Mouse (Mus musculus): ENCODE measurements around the gene Igsf21.
A peak's percentile ranks its signal among the peaks of the same experiment; 100 is the strongest.

Igsf21 gene

DNA sequence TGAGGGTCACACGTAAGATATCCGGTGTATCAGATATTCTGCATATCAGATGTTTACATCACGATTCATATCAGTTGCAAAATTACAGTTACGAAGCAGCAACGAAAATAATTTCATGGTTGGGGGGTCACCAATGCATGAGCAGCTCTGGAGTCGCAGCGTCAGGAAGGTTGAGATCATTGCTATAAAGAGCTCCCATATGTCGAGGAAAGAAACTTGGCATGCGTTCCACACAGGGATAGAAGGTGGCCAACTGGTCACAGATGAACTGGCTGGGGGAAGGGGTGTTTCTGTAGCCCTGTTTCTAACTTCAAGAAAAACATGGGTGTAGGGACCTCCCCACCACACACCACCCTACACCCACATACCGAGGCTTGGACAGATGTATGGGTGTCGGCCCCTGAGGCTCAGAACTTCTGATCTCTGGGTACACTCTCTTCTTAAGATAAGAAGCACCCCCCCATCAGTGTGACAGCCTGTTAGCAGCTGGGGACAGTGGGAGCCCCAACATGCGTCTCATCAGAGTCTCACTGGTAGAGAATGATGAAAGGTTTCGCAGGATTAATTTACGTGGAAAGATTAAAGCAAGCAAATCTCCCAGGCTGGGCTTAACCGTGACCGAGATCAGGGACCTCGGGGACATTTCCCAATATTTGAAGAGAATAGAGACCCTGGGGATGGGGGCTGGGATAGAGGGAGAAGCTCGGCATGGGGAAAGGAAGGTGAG lies 54.1 kb downstream of the Igsf21 start:
- DNase-seq: no peak

DNA sequence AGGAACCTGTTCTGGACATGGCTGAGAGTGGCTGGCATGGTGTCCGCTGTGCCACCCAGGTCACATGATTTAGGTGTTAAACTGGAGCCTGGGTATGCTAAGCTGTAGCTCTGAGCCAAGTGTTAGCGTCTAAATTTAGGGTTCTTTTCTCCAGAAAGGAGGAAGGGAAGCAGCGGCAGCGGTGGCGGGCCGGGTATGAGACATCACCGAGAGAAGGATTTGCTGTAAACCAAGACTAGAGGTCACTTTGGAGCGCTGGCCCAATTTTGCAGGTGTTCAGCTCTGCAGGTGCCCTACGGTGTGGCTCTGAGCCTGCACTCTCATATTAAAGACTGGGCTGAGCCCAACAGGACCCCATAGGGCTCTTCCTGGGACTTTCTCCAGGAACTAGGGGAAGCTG lies 57.0 kb downstream of the Igsf21 start:
- DNase-seq: no peak

DNA sequence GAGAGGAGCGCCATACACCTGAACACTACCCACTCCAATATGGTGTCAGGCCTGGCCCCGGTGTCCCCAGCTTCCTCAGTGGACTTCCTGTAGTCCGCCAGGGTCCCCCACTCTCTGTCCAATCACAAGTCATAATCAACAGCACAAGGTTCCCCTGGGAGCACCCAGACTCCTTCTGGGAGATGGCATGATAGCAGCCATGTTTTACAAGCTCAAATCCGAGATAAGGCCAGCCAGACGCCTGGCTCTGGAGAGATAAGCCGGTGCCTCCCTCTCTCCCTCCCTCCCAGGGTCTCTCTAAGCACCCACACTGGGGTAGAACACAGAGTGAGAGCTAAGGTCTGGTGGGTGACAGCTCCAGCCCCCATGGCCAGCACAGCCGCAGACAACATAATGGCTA lies 58.0 kb downstream of the Igsf21 start:
- DNase-seq: no peak

DNA sequence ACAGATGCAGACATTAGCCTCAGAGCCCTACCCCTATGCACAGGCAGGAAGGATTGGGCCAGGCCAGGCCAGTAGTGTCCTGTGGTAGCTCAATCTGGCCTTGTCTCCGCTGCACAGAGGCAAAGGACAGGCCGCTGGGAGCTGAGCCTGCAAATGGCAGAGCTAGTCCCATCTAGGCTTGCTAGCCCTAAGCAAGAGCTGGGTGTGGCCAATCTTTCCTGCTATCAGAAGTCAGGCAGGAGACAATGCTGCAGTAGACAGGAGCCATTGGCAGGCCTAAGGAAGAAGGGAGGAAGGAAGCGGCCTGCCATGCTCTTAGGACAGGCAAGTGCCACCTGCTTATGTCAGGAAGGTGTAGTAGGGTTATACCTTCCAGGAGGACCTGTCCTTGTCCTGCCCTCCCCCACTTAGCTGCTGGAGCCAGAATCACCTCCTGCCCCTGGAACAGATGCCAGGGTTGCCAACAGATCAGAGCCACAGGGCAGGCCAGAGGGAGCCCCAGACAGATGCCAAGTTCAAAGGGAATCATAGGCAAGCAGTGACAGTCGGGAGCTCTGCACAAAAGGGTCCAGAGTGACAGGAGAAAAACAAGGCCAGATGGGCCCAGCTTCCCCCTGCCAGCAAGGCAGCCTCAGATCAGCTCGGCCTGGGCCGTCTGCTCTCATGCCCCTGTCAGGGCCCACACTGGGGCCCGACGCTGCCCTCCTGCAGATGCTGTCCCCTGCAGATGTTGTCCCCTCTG lies 59.0 kb downstream of the Igsf21 start:
- DNase-seq: no peak

DNA sequence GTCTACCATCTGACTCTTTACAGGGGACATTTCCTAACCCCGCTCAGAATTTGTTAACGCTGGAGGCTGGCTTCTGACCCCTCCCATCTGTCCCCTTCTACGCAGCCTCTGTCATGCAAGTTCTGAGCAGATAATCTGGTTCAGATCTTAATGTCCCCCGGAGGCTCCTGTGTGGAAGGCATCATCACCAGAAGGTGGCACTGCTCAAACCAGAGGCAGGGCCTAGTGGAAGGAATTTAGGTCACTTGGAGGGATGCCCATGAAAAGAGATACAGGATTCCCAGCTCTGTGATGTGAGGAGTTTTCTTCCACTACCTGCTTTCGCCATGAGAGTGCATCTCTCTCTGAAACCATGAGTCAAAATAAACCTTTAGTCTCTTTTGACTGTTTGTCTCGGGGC lies 67.0 kb downstream of the Igsf21 start:
- no peak for DNase-seq

DNA sequence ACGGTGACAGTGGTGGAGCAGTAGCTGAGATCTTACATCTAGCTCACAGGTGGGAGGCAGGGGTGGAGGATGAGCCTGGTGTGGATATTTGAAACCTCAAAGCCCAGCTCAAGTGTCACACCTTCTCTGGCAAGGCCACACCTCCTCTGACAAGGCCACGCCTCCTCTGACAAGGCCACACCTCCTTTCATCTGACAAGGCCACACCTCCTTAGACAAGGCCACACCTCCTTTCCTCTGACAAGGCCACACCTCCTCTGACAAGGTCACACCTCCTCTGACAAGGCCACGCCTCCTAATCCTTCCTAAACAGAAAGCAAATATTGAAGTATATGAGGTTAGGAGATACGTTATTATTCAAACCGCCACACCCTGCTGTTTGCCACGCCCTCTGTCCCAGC lies 69.5 kb downstream of the Igsf21 start:
- no peak for DNase-seq

DNA sequence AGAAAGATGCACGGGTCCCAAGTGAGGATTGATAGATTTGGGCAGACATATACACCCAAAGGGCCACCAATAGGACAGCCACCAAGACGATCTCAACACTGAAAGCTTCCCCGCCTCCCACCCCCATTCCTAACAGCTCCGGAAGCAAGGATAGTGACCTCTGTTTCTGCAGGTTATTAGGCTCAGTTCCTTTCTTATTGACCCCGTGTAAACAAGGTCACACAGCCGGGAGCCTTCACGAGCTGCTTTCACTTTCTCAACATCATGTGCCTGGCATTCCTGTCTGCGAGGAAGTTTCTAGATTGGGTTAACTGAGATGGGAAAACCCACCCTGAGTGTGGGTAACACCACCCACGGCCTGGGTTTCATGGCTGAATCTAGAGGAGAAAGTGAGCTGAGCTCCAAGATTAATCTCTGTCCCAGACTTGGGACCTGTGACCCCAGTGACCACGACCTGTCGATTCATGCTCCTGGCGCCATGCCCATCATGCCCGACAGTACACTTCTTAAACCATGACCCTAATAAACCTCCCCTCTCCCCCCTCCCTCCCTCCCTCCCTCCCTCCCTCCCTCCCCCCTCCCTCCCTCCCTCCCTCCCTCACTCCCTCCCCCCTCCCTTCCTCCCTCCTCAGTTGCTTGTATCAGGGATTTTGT lies 72.7 kb downstream of the Igsf21 start:
- DNase-seq: peak; percentile 4

DNA sequence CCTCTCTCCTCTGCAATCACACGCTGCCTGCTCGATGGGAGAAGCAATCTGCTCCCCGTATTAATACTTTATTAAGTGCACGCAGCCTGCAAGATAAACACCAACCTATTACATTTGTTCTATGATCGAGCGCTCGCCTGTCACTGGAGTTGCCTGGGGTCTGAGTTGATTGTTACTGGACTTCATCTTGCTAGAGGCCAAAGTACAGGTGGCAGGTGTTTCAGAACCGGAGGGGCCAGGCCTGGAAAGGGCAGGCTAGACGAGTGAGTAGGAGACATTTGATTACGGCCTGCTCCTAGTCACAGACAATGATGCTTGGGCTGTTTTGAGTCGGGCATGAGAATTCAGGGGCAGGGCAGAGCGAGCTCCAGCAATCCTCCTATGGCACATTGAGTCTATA lies 73.5 kb downstream of the Igsf21 start:
- no peak for DNase-seq

DNA sequence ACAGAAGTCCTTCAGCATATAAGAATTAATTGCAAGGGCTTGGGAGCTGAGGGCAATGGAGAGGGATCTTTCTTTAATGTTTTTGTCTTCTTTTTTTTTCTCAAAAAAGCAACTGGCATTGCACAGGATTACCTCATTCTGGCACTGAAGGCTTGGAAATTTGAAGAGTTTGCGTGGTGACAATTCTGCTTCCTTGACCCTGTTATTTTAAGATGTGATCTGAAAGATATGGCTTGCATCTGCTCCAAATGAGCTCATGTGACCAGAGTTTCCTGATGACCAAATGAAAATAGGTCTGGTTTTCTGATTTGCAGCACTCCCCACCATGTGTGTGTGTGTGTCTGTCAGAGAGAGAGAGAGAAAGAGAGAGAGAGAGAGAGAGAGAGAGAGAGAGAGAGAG lies 74.7 kb downstream of the Igsf21 start:
- no peak for DNase-seq

DNA sequence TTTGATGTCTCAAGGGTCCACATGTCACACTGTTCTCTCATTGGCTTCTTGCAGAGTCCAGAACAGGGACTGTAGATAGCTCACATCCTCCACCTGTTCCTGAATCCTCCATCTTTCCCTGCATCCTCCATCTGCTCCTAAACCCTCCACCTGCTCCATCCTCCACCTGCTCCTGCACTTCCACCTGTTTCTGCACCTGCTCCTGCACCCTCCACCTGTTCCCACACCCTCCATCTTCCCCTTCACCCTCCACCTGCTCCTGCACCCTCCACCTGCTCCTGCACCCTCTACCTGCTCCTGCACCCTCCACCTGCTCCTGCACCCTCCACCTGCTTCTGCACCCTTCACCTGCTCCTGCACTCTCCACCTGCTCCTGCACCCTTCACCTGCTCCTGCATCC lies 75.4 kb downstream of the Igsf21 start:
- no peak for DNase-seq

DNA sequence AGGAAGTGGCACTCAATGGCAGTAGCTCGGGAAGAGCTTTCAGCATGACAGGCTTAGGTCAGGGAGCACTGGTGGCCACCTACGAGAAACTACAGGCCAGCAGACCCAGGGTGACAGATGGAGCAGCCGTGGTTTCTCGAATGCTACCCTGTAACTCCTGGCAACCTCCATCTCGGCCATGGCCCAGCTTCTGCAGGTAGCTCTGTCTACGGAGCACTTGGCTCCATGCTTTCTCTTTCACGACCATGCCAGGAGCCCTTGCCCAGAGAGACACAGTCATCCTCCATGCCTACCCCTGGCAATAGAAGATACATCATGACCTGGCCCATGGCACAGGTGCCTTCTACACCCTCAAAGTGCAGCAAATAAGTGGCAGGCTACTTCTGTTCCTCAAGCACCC lies 80.7 kb downstream of the Igsf21 start:
- no peak for DNase-seq

DNA sequence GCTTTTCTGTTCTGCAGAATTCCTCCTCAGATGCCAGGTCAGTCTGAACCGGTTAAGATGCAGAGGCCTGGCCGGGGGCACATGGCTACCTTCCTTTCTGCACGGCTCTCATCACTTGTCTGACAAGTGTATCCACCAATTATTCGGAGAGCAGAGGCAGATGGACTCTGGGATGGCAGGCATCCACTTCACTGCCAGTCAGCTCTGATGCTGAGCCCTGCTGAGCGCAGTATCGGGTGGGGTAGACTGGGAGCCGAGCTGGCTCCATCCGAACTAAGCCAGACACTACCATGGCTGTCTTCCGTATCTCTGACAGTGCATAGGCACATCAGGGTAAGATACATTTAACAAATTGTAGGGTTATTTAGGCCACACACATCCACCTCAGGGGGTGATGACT lies 81.9 kb downstream of the Igsf21 start:
- DNase-seq: no peak

DNA sequence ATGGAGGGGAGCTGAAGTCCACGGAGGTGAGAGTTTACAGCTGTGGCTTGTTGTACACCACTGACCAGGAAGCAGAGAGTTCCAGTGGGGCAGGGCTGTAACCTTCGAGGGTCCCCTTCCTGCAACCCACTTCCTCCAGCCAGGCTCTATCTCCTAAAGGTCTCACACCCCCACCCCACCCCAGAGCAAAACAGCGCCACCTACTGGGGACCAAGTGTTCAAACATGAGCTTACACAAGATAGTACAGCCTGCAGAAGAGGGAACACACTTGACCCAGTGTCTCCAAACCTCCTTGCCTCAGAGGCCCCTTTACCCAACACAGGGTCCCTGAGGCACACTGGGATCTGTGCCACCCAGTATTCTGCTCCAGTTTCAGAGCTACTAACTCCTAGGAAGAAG lies 87.0 kb downstream of the Igsf21 start:
- DNase-seq: no peak

DNA sequence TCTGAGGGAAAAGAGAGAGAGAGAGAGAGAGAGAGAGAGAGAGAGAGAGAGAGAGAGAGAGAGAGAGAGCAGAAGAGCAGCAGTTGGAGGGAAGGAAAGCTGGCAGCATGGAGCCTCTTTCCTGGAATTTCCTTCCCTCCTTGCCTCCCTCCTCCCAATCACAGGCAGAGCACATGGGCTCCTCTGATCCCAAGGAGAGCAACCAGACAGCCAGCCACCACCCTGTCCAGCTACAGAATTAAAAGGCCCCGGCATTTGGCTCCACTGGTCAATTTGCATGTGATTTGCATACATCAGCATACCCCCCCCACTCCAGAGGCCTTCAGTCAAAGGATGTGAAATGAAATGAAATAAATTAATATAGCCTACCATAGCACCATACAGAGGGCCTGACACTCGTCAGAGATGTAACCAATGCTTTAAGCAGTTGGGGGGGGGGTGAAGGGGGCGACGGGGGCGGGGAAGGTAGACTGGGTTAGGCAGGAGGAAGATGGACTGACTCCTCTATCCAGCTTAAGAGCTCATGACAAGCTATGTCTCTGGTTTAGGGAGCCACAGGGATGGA lies 91.6 kb downstream of the Igsf21 start:
- no peak for DNase-seq

DNA sequence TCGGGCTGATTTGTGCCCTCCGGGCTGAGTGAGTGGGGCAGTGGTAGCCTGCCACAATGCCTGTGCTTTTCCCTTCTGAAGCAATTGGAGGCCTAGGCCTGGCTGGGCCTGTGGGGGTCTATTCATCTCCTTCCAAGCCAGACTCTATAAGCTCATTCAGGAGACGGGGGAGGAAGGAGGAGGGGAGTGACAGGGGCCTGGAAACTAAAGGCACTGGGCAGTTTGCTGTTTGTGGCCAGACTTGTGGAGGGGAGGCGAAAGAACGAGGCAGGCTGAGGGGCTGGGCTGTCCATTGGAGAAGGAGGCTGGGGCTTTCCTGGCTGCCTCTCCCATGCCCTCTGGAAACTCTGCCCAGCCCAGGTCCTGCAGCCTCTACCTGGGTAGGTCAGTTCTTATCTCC lies 92.1 kb downstream of the Igsf21 start:
- no peak for DNase-seq

DNA sequence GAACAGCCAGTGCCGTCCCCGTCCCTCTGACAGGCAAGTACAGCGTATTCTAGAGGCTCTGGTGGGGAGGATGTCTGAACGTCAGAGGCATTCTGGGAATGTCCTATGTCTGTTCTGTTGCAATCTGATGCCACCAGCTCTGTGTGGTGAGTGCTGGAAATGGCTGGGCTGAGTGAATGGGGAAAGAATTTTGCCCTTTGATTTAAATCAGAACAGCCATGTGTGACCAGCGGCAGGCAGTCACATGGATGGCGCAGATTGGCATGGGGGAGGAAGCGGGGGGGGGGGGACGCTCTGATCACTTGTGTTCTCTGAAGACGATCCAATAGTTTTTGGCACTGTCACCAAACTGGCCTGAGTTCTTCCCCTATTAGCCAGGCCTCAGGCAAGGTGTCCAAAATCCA lies 92.9 kb downstream of the Igsf21 start:
- no peak for DNase-seq

DNA sequence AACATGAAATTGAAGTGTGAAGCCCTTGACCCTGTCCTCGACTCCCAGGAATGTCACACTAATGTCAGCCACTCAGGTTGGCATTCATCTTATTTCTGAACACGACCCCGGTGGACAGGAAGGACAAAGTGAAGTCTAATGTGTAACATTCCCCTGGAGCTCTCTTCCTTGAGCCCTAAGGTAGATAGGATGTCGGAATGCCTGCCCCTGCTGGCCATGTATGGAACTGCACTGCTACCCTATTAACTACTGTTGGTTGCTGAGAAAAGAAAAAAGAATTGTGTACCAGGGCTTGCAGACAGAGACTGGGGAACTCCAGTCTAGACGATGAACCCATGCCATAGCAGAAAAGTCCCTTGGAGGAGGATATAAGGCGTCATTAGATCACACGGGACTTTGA lies 93.5 kb downstream of the Igsf21 start:
- DNase-seq: peak; percentile 26

DNA sequence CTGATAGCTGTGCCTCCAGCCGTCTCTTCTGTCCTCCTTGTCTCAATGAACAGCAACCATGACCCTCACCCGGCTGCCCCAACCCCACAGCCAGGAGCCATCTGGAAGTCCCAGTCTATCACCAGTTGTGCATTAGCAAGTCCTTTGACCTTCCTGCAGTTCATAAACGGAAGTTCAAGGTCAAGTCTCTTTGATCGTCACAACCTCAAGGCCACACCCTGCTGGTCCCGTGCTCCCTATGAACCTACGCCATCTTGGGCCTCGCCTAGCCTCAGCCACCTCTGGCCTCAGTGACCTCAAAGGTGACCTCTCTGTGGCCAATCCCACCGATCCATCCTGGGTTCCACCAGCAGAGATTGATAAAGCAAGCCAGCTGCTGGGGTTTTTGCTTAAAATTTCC lies 96.9 kb downstream of the Igsf21 start:
- no peak for DNase-seq

DNA sequence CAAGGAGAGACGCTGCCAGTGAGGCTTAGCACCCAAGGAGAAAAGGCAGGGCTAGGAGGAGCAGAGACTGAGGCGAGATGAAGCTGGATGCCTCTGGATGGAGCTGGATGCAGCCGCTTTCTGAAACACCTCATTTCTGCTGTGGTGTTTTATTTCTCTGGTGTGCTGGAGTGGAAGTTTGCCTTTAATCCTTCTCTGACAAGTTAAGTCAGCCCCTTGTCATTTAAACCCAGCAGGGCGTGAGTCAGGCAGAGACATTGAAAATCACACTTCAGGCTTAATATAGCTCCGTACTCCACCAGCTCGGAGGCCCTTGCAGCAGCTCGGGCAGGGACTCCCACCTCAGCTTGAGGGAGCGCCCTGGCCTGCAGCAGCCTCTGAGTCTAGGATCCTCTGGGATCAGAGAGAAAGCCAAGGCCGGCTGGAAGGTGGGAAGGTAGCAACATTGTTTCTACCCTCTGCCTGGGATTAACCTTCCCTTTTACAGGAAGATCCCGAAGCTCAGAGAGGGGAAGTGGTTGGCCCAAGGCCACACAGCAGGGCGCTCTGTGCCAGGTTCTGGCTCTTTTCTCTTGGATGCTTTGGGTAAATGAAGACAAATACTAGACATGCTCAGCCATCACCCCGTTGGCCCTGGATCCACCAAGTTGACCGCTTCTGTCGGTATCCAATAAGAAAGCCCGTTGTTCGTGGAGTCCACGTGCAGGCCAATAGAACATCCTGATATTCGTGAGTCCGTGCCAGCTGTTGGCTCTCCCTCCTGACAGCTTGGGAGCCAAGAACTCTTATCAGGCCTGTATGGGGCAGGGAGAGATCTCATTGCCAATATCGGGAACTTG lies 98.5 kb downstream of the Igsf21 start:
- peak; percentile 4 for DNase-seq

DNA sequence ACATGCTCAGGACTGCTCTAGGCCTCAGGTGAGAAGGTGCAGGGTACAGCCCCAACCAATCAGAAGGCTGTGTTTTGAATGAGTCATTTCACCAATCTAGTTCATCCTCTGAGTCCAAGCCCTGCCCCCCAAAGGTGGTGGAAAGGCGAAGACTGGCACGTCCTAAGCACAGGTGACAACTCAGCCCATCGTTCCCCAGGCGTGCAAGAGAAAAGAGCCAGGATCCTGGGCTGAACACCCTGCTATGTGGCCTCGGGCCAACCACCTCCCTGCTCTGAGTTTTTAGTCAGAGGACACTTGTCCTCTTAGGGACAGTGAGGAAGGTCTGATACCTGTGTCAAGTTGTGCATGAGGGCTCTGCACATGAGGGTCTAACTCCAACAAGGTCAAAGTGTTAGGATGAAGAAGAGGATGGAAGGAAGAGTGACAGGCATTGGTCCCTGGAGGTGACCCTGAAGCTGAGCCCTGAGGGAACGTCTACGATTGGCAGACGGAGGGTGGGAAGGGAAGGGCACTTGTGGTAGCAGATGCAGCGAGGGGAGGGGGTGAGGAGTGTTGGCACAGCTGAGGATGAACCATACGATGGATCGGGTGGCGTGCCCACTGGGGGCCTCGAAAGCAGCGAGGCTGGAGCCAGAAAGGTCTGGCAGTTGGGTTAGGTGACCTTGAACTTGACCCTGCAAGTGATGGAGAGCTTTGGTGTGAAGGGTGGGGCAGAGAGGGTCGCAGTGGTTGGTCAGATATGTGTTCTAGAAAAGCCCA lies 99.3 kb downstream of the Igsf21 start:
- DNase-seq: no peak

DNA sequence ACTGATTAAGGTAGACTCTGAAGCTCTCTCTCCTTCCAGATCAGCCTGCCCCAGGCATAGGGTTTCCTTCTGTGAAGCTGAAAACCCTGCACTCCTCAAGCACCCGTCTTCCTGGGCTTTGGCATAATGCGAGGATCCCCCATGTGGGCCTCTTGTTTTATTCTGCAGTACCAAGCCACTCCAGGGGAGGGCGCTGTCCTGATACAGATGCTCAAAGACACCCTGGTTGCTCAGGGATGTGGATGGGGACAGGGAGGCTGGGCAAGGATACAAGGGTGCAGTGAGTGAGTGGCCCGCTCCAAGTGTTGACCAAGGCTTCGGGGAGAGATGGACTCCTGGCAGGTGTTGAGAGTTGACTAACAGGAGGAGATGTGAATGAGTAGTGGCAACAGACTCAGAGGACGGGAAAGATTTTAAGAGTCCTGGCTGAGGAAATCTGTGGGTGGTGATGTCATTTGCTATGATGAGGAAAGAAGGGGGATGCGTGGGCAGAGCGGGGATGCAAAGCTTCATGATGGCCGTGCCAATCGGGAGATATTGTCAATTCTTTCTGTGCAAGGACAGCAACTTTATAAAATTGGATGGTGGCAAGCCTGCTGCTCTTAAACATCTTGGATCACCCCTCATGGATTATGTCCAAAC lies 102.6 kb downstream of the Igsf21 start:
- DNase-seq: no peak

DNA sequence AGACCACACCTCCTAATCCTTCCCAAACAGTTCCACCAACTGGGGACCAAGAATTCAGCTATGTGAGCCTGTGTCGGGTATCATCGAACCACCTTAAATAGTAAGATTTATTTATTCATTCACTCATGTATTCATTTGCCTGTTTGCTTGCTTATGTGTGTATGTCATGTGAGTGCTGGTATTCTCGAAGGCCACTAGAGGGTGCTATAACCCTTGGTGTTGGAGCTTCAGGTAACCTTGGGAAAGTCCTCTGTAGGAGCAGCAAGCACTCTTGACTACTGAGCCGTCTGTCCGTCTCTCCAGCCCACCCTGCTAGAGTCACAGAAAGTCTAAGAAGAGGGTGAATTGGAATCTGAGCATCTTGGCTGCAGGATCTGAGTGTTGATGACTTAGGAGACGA lies 103.4 kb downstream of the Igsf21 start:
- no peak for DNase-seq

Data from kidney, adult 9 months (tissue).